Mouse (Mus musculus) left cerebral cortex, postnatal 14 days (tissue): ENCODE data around the gene Cacna1c. TPM values are rescaled to one million over a fixed set of nuclear protein-coding genes. Genes with fewer than 3 reads are reported as not detected.

Experiments used
- DNase-seq, 2 experiments: peaks; one replicate each; pipeline ENCODE4 v3.0.0; 2021 to 2022; ENCODE audit warnings: low spot score in 2 of 2, mixed read lengths in 1 of 2
- intact Hi-C: fragments of 180-260 bp; cut with DNase I; formaldehyde crosslinking; loops from one replicate; pipeline ENCODE4 v1.15.1; 2025
- total RNA-seq, 2 experiments: library from RNA; stranded (reverse); gene quantifications; 2 replicates each; pipeline ENCODE4 v1.2.3; 2021

Cacna1c gene
- total RNA-seq, 2 experiments from 2014 or later, result 66.9 to 73.5 TPM

DNA sequence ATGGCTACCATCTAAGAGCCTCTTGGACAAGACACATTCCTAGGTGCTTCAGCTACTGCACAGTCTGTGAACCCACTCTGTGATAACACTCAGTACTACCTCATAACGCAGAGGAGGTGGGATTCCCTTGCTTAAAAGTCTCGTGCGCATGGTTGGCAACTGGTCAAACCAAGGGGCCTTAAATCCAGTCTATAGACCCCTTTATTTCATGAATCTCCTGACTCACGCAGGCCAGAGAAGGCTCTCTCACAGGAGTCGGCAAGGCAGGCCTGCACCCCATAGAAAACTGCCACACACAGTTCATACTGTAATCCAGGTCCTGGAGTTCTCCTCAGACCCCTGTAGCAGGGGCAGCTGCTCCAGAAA is 273.0 kb downstream of the Cacna1c start:
- intact Hi-C loops, result loop anchor here (2.0 to 10.0 kb wide), 2 partner anchors 182 to 278 kb away; no protein-coding TSS in a partner anchor
- DNase-seq, result no peak

- peak; percentile 60 to 82 for DNase-seq
- intact Hi-C loops, result loop anchor here (2.0 to 10.0 kb wide), 2 partner anchors 182 to 278 kb away; no protein-coding TSS in a partner anchor
Observed at GRCm38 (mm10) chr6:118922328-118923211, 273.6 kb downstream of the Cacna1c start.

DNA sequence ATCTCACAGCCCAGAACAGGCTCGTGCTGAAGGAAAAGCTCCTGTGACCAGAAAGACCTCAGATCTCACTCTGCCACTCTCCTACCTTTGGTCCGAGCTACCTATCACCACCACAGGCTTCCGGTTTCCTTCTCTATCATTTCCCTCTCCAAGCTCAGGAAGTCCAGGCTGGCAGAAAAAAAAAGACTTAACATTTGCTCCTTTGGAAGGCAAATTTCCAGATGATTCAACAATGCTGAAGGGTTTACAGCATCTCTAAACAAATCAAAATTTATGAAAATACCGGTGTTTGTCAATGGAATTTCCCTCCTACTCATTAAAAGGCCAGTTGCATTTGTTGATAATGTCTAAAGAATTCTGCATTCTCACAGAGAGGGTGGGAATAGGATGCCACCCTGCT is 288.0 kb downstream of the Cacna1c start:
- DNase-seq, result no peak
- intact Hi-C loops, result no loop called here

- intact Hi-C loops, result no loop called here
- DNase-seq, result no peak
Observed at GRCm38 (mm10) chr6:118907704-118908103, 288.5 kb downstream of the Cacna1c start.

GRCm38 (mm10) chr6:118906878-118907277 is 289.3 kb downstream of the Cacna1c start:
- DNase-seq, result no peak
- intact Hi-C loops, result no loop called here

GRCm38 (mm10) chr6:118899688-118900087 is 296.5 kb downstream of the Cacna1c start:
- intact Hi-C loops, result no loop called here

DNA sequence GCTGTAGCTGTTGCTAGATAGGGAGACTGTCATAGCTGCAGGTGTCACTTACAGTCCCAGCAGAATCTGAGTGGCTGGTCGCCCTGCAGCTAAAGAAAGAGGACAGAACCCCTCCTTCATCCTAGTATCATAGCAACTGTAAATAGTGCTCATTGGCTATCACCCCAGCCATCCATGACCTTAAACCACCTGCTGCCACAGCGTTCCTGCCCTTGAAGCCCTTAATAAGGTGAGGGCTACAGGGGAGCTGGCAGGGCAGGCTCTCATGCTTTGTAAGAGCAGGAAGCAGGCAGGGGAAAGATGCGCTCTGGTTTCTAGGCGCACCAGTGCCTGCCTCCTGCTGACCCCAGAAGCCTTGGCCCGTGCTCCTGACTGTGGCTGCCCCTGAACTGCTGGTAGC is 299.1 kb downstream of the Cacna1c start:
- intact Hi-C loops, result no loop called here
- DNase-seq, result no peak

More at GRCm38 (mm10) chr6:118899688-118900087, 296.5 kb downstream of the Cacna1c start:
- DNase-seq, result no peak

DNA sequence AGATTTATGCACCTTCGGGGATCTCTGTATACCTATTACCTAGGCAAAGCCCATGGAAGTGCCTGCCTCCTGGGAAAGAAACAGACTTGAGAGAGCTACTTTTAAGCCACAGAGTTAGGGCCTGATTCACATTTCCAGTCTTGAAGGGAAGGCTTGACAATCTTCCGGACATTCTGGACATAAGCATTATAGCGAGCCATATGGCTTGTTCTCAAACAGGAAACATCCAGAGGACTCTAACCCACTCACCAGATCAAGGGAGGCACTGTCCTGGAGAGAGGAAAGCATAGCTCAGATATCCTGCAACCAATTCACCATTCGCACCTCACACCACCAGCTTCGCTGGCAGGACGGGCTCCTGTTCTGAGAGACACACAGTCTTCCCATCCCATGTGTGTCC is 302.2 kb downstream of the Cacna1c start:
- intact Hi-C loops, result no loop called here
- DNase-seq, result no peak

- intact Hi-C loops, result no loop called here
- no peak for DNase-seq
Observed at GRCm38 (mm10) chr6:118889441-118889840, 306.8 kb downstream of the Cacna1c start.

DNA sequence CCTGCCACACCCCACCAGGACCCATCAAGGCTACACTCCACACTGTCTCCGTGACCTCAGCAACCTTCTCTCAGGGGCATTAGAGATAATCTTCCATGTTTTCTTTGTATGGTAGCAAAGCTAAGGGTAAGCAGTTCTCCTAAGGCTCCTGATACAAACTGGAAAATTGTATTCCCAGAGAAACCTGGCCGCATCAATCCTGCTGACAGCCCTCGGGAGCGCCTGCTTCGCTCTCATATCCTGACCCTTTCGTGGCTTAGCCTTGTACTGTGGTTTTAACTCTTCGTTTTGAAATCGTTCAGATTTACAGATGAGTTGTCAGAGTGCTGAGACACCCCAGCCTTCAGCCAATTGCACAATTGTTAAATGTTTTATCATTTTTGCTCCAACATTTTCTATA is 309.2 kb downstream of the Cacna1c start:
- intact Hi-C loops, result no loop called here
- DNase-seq, result no peak

DNA sequence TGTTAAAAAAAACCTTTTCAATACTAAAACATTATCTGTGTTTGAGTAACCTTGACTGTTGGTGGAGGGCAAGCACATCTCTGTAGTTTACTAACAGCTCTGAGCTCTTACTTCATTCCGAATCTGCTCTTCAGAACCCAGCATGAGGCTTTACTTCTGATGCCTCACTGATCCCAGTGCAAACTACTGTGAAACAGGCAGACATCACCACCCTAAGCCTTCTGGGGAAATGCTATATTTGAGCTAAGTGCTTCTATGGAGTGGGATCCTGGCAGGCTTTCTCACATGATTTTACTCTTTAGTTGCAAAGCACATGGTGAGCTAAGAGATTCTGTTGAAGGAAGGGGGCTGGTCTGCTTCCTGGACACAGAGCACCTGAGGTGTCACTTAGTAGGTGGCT is 311.3 kb downstream of the Cacna1c start:
- intact Hi-C loops, result no loop called here
- peak; percentile 34 to 50 for DNase-seq

- no peak for DNase-seq
- intact Hi-C loops, result no loop called here
Observed at GRCm38 (mm10) chr6:118884073-118884551, 312.1 kb downstream of the Cacna1c start.

- DNase-seq, result no peak
- intact Hi-C loops, result no loop called here
Observed at GRCm38 (mm10) chr6:118876204-118876603, 320.0 kb downstream of the Cacna1c start.

- DNase-seq, result no peak
- intact Hi-C loops, result no loop called here
Observed at GRCm38 (mm10) chr6:118870241-118870841, 325.9 kb downstream of the Cacna1c start.

GRCm38 (mm10) chr6:118867384-118867783 is 328.8 kb downstream of the Cacna1c start:
- DNase-seq, result no peak
- intact Hi-C loops, result no loop called here

DNA sequence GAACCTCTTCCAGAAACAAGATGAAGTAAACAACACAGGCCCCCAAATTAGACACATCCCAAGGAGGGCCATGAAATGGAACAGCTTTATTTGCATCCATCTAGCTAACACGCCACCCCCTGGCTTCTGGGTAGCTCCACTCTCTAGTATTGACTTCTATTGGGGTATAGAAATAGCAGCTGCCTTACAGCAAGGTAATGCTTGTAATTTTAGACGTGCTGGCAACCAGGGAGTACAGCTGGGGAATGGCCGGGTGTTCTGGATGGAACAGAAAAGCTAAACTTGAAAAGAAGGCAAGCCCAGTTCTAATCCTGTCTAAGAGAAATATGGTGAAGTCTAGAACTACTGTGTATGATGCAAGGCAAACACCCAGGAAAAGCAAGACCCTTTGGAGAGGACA is 329.3 kb downstream of the Cacna1c start:
- intact Hi-C loops, result no loop called here
- DNase-seq, result peak; percentile 34 to 42

DNA sequence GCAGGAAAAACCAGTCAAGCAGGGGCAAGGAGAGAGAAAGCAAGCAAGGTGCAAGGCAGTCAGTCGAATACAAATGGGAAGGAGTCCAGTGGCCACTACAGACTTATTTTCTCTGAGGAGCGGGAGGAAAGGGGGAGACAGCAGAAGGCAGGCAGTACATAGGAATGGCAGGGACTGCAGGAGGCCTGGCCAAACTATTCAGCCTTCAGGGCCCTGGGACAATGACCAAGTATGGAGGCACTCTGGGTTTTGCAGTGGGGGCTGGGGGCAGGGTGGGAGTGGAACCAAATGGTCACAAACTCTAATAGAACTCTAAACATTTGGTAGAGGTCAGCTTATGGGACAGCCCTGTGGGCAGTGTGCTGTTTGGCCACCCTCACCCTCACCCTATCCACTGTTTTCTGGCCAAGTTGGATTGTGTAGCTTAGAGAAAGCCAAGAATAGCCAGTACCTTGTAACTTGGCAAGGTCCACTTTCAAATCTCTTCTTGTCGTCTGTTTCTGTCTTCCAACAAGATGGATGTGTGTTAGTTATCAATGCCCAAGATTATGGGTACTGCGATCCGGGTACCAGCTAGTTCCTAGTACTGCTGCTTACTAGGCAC is 330.3 kb downstream of the Cacna1c start:
- no peak for DNase-seq
- intact Hi-C loops, result no loop called here

DNA sequence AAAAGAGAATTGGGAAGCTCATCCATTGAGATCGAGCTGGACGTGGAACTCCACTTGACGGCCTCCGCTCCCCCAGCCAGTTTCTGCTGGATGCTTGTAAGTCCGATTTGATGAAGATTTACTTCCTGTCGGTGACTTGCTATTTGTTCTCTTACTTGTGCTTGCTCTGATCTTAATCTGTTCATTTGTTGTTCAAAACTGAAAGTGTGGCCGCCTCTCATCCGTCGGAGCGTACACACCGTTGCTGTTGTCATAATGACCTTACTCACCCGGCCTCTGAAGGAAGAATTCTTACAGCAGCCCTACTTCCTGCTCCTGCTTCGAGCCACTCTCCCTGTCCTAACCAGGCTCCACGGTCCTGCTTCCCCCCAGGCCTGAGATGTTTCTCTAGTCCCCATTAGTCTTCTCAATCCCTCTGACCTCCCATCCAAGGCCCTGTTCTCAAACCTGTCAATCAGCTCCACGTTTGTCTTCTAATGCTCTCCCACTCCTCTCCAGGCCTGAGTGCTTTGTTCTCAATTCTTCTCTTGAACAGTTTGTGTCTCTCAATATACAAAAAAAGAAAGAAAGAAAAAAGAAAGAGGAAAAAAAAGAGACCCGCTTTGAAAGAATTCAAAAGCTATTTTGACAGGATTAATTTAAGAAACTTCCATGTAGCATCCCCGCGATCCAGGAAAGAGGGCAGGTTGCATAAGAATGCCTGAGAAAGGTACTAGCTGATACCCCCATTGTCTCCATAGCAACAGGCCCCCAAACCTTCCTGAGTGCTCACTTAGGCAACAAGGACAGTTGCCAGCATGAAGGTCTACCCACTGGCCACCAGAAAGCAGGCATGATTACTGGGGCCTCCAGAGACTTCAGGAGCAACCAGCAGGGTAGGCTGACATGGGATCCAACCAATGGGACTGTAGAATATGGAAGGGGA is 331.3 kb downstream of the Cacna1c start:
- intact Hi-C loops, result no loop called here
- DNase-seq, result peak in 1 of 2 experiments; percentile 29

DNA sequence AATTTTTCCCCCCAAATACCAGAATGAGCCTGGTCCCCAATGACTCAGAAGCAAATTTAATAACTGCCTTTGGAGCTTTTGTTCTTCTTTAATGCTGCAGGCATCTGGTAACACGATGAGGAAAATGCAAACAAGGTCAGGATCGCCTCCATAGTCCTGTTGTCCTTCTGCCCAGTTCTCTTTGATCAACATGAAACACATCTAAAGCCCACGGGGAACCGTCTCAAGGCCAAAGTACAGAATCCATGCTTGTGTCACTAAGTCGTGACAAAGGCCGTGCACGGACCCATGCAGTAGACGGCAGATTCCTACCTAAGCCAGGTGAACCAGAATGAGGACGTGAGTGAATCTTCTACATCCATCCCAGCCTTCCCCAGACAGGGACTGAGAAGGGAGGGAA is 333.5 kb downstream of the Cacna1c start:
- no peak for DNase-seq
- intact Hi-C loops, result no loop called here
